Mouse (Mus musculus) erythroblast, embryonic 14.5 days (primary cell): Measurements from ENCODE around the gene Pwp2. TPM values are rescaled to one million over a fixed set of nuclear protein-coding genes. Genes with fewer than 3 reads are reported as not detected.
"Not testable (repeated sequence)": the region's sequence is repeated elsewhere in the genome, so short reads cannot be mapped to it uniquely, and the experiment has no call there.

Source experiments
- H3K27me3 ChIP-seq: 2 replicates; pipeline ENCODE4 v1.6.1; 2012; ENCODE audit warnings: inconsistent platforms; ENCODE audit not compliant: control insufficient read depth
- H3K36me3 ChIP-seq: 2 replicates; pipeline ENCODE4 v1.6.1; 2012; ENCODE audit warnings: mild to moderate bottlenecking, inconsistent platforms; ENCODE audit not compliant: control insufficient read depth
- H3K4me1 ChIP-seq: 2 replicates; pipeline ENCODE4 v1.6.1; 2012; ENCODE audit warnings: inconsistent platforms; ENCODE audit not compliant: control insufficient read depth
- H3K4me3 ChIP-seq: replicated peaks from 2 replicates; pipeline ENCODE3; 2012; ENCODE audit warnings: moderate library complexity, mild to moderate bottlenecking, inconsistent platforms
- H3K9me3 ChIP-seq: 2 replicates; pipeline ENCODE4 v1.6.1; 2012; ENCODE audit warnings: low read length, inconsistent platforms, mixed read lengths; ENCODE audit not compliant: control insufficient read depth
- GATA1 ChIP-seq: IDR thresholded peaks from 2 replicates; pipeline ENCODE4 v1.6.1; 2012; ENCODE audit warnings: low read length, inconsistent platforms, mixed read lengths
- TAL1 ChIP-seq: IDR thresholded peaks from 3 replicates; pipeline ENCODE4 v1.6.1; 2012; ENCODE audit warnings: low read length, inconsistent platforms, mixed read lengths
- polyA plus RNA-seq: library from polyadenylated mRNA; stranded (reverse); fragments of >175 nt; gene quantifications from 2 replicates; pipeline ENCODE4 v1.2.3, GENCODE M21; 2012

Pwp2 gene
- polyA plus RNA-seq, 1 experiment = 0.26 TPM

GRCm38 (mm10) chr10:78127046-78127870, 57.7 kb downstream of the Pwp2 start:
- no peaks in the 10 kb centered on the region for H3K36me3 ChIP-seq
- no peaks in the 10 kb centered on the region for H3K9me3 ChIP-seq
- H3K4me1 ChIP-seq = no peaks in the 10 kb centered on the region
- no peaks in the 10 kb centered on the region for H3K27me3 ChIP-seq
- no peak overlapping the region for H3K4me3 ChIP-seq
- no peak for TF ChIP-seq GATA1

GRCm38 (mm10) chr10:78126311-78126710, 58.6 kb downstream of the Pwp2 start:
- H3K36me3 ChIP-seq = no peaks in the 10 kb centered on the region
- H3K4me1 ChIP-seq = no peaks in the 10 kb centered on the region
- H3K27me3 ChIP-seq = no peaks in the 10 kb centered on the region
- H3K4me3 ChIP-seq = no peak overlapping the region
- TF ChIP-seq TAL1 (no peak), GATA1 (no peak)
- H3K9me3 ChIP-seq = no peaks in the 10 kb centered on the region

GRCm38 (mm10) chr10:78125061-78125460, 59.9 kb downstream of the Pwp2 start:
- H3K36me3 ChIP-seq, H3K27me3 ChIP-seq, H3K4me1 ChIP-seq, H3K4me3 ChIP-seq, H3K9me3 ChIP-seq: not testable (repeated sequence)

DNA sequence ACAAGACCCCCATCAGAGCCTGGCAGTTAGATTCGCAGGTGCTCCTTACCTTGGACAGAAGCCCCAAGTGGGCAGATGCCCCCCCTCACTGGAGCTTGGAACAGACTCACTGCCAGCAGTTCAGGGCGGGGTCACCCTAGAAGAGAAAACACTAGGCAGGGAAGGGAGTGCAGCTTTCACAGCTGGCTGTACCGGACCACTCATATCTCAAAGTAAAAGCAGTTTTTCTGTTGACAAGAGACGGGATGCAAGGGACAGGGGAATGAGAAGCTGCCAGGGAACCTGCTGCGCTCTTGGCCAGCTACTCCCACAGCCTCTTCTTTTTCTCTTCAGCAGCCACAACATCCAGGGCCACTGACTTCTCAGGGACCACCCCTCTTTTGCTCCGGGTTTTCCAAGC, 60.8 kb downstream of the Pwp2 start:
- not testable (repeated sequence) for H3K27me3 ChIP-seq, H3K4me3 ChIP-seq, H3K4me1 ChIP-seq, H3K36me3 ChIP-seq, H3K9me3 ChIP-seq

Other genes starting within 250 kb of the Pwp2 start
- gene Trpm2, start 214.6 kb downstream of the Pwp2 start, polyA plus RNA-seq = 0.01 and 0.02 TPM in 2 replicates
- gene 1810043G02Rik, start 206.6 kb downstream of the Pwp2 start, polyA plus RNA-seq = 1.2 and 2.4 TPM in 2 replicates
- gene Pfkl, start 175.1 kb downstream of the Pwp2 start, polyA plus RNA-seq = 21.8 and 26.2 TPM in 2 replicates
- not detected in 2 replicates for gene Dnmt3l, start 143.2 kb downstream of the Pwp2 start, polyA plus RNA-seq
- not detected in 2 replicates for gene Aire, start 141.5 kb downstream of the Pwp2 start, polyA plus RNA-seq
- 0.01 TPM in 1 of 2 replicates, not detected in the other for gene Icosl, start 115.8 kb downstream of the Pwp2 start, polyA plus RNA-seq
- 6.8 and 7.7 TPM in 2 replicates for gene D10Jhu81e, start 15.4 kb downstream of the Pwp2 start, polyA plus RNA-seq
- 3.7 and 5.3 TPM in 2 replicates for gene Trappc10, start 59.5 kb upstream of the Pwp2 start, polyA plus RNA-seq
- 1.4 and 3.4 TPM in 2 replicates for gene Agpat3, start 167.3 kb upstream of the Pwp2 start, polyA plus RNA-seq
- gene Rrp1, start 227.9 kb upstream of the Pwp2 start, polyA plus RNA-seq = 15.4 and 18.2 TPM in 2 replicates
- 0.46 and 1.3 TPM in 2 replicates for gene Cstb, start 240.5 kb upstream of the Pwp2 start, polyA plus RNA-seq